Mouse (Mus musculus): ENCODE data around the gene Tnfrsf4. TPM values are rescaled to one million over a fixed set of nuclear protein-coding genes. Genes with fewer than 3 reads are reported as not detected.

Tnfrsf4 gene
- 1 to 10 TPM; 1.5 to 2.8 TPM for total RNA-seq (2023)

DNA sequence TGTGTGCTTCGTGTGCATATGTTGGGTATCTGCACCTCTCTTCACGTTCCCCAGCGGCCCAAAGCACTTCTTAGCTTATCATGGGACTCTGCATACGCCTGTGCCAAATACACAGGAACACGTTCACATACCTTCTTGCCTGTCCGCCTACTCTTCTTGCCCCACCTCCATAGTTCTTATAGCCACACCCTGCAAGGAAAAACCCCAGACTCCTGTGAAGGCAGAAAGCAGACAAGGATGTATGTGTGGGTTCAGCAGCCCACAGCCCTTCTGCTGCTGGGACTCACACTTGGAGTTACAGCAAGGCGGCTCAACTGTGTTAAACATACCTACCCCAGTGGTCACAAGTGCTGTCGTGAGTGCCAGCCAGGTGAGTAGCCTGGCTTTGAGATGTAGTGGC, at the start of gene Tnfrsf4:
TSS of gene Tnfrsf4 (plus strand) at position 207 of the 400 bp plus-strand sequence.

DNA sequence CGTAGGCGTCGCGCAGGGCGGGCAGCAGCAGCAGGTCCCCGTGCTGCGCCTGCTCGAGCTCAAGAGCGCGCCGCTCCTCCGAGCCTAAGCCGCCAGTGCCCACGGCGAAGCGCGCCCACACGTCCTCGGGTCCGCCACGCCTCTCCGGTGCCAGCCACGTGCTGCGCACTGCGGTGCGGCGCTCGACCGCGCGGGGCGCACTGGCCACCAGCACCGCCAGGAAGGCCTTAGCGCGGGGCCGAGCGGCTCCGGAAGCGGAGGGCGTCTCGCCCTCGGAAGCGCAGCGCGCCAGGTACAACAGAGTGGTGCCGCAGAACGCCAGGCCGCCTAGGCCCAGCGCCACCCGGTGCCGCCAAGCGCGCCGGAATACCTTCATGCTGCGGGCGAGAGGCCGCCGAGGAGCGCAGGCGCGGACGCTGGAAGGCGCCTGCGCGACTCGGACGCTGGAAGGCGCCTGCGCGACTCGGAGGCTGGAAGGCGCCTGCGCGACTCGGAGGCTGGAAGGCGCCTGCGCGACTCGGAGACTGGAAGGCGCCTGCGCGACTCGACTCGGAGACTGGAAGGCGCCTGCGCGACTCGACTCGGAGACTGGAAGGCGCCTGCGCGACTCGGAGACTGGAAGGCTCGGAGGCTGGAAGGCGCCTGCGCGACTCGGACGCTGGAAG, 21.3 kb upstream of the Tnfrsf4 start, which contains the start of the genes B3galt6 and Sdf4:
TSS of gene B3galt6 (minus strand) at position 409 of the 665 bp plus-strand sequence.
TSS of gene Sdf4 (plus strand) at position 632 of the 665 bp plus-strand sequence.

DNA sequence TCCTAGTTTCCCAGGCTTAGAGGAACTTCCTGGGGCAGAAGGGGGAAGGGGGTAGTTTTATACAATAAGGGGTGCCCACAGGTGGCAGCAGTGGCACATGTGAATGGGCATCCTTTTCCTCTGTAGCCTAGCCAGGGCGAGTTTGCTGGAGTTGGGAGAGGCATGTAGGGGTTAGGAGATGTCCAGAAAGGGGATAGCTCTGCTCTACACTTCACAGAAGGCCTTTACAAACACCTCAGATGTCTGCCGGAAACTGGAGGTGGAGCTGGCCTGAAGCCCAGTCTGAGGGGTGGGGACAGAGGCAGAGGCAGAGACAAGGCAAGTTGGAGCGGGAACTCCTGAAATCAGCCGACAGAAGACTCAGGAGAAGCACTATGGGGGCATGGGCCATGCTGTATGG, 12.4 kb downstream of the Tnfrsf4 start, which contains the start of gene Tnfrsf18:
TSS of gene Tnfrsf18 (plus strand) at position 152 of the 400 bp plus-strand sequence.

DNA sequence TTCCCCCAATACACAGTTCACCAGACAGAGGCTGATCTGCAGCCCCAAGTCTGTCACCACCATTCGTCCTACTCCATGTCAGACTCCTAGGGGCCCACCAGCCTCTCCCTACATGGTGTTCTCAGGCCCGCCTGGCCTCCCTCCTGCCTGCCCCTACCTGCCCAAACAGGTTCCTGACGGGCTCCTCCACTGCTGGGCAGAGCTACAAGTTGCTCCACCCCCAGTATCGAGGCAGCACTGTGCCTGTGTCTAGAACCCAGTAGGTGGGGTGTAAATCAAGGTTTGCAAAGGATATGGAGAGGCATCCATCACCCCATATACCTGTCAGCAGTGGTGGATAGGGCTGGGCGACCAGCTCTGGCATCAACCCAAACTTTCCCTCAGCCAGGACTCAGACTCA, 45.6 kb downstream of the Tnfrsf4 start, which contains the start of gene Ttll10:
TSS of gene Ttll10 (minus strand) at position 154 of the 400 bp plus-strand sequence.

Other genes starting within 250 kb of the Tnfrsf4 start
- under 1 TPM; 0.09 to 0.11 TPM for gene Vwa1, start 239.1 kb upstream of the Tnfrsf4 start, total RNA-seq (2023)
- not detected for gene Tmem88b, start 228.0 kb upstream of the Tnfrsf4 start, total RNA-seq (2023)
- not detected for gene Ankrd65, start 223.4 kb upstream of the Tnfrsf4 start, total RNA-seq (2023)
- 10 to 100 TPM; 47.8 to 55.1 TPM for gene Mrpl20, start 211.0 kb upstream of the Tnfrsf4 start, total RNA-seq (2023)
- 100 to 1,000 TPM; 114 to 134 TPM for gene Ccnl2, start 201.4 kb upstream of the Tnfrsf4 start, total RNA-seq (2023)
- gene Aurkaip1, start 182.6 kb upstream of the Tnfrsf4 start, total RNA-seq (2023): 10 to 100 TPM; 81.9 to 91.0 TPM
- 1 to 10 TPM in 1 of 2 experiments, under 1 TPM in 1; 0.57 to 1.3 TPM for gene Mxra8, start 174.2 kb upstream of the Tnfrsf4 start, total RNA-seq (2023)
- 10 to 100 TPM; 43.2 to 47.3 TPM for gene Dvl1, start 166.4 kb upstream of the Tnfrsf4 start, total RNA-seq (2023)
- gene Tas1r3, start 150.5 kb upstream of the Tnfrsf4 start, total RNA-seq (2023): 1 to 10 TPM; 2.5 to 2.7 TPM
- 10 to 100 TPM; 17.2 to 22.4 TPM for gene Cptp, start 144.4 kb upstream of the Tnfrsf4 start, total RNA-seq (2023)
- 10 to 100 TPM; 35.3 to 37.1 TPM for gene Ints11, start 144.3 kb upstream of the Tnfrsf4 start, total RNA-seq (2023)
- gene Pusl1, start 122.1 kb upstream of the Tnfrsf4 start, total RNA-seq (2023): 10 to 100 TPM; 10.8 to 11.2 TPM
- gene Acap3, start 122.0 kb upstream of the Tnfrsf4 start, total RNA-seq (2023): 10 to 100 TPM; 59.6 to 69.9 TPM
- 10 to 100 TPM; 59.5 to 79.0 TPM for gene Ube2j2, start 70.0 kb upstream of the Tnfrsf4 start, total RNA-seq (2023)
- 10 to 100 TPM; 30.9 to 60.7 TPM for gene C1qtnf12, start 51.5 kb upstream of the Tnfrsf4 start, total RNA-seq (2023)
- gene B3galt6, start 21.2 kb upstream of the Tnfrsf4 start, total RNA-seq (2023): 1 to 10 TPM; 2.5 TPM
- 100 to 1,000 TPM; 107 to 110 TPM for gene Sdf4, start 21.0 kb upstream of the Tnfrsf4 start, total RNA-seq (2023)
- gene Tnfrsf18, start 12.3 kb downstream of the Tnfrsf4 start, total RNA-seq (2023): 1 to 10 TPM; 3.2 to 4.0 TPM
- not detected for gene Ttll10, start 45.6 kb downstream of the Tnfrsf4 start, total RNA-seq (2023)
- gene 9430015G10Rik, start 96.1 kb downstream of the Tnfrsf4 start, total RNA-seq (2023): 10 to 100 TPM; 16.1 to 18.7 TPM
- under 1 TPM; 0.44 to 0.46 TPM for gene Rnf223, start 116.7 kb downstream of the Tnfrsf4 start, total RNA-seq (2023)
- gene Agrn, start 183.6 kb downstream of the Tnfrsf4 start, total RNA-seq (2023): 10 to 100 TPM; 13.1 to 18.7 TPM
- gene Isg15, start 187.0 kb downstream of the Tnfrsf4 start, total RNA-seq (2023): 10 to 100 TPM in 1 of 2 experiments, 1 to 10 TPM in 1; 6.9 to 14.9 TPM
- gene AW011738, start 189.5 kb downstream of the Tnfrsf4 start, total RNA-seq (2023): 10 to 100 TPM in 1 of 2 experiments, 1 to 10 TPM in 1; 6.5 to 10.3 TPM
- under 1 TPM in 1 of 2 experiments, not detected in 1; 0.09 TPM for gene Perm1, start 202.0 kb downstream of the Tnfrsf4 start, total RNA-seq (2023)
- gene Plekhn1, start 221.0 kb downstream of the Tnfrsf4 start, total RNA-seq (2023): 10 to 100 TPM; 15.6 to 18.2 TPM
- 10 to 100 TPM; 26.6 to 31.4 TPM for gene Noc2l, start 222.2 kb downstream of the Tnfrsf4 start, total RNA-seq (2023)
- 1 to 10 TPM; 4.4 to 5.3 TPM for gene Samd11, start 241.8 kb downstream of the Tnfrsf4 start, total RNA-seq (2023)

All from neutrophil, adult 83 days (primary cell).